Mouse (Mus musculus) frontal cortex, postnatal 10 days (tissue): ENCODE data around the gene Rbl2.

Source experiments
- DNase-seq, 2 experiments: peaks; one replicate each; pipeline ENCODE4 v3.0.0; 2022; ENCODE audit warnings: low spot score in 2 of 2, mixed read lengths in 1 of 2

The Rbl2 gene

DNA sequence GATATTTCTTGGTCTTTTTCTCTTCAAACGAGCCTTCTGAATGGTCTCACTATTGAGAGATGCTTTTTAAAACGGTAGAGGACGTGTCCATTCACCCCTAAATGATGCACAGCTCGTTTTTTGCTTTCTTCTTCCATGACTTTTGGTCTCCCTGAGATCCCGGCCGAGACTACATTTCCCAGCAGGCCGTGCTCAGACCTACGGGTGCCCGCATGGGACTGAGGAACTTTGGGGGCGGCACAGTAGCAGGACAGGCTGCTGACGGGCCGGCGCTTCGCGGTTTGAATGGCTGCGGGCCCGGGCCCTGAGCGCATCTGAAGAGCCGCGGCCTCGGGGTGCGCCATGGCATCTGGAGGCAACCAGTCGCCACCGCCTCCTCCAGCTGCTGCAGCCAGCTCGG is at the start of gene Rbl2:
Rbl2 (plus strand) TSS at position 224 of the 400 bp plus-strand sequence.
- DNase-seq, result peak; percentile 93 to 94

DNA sequence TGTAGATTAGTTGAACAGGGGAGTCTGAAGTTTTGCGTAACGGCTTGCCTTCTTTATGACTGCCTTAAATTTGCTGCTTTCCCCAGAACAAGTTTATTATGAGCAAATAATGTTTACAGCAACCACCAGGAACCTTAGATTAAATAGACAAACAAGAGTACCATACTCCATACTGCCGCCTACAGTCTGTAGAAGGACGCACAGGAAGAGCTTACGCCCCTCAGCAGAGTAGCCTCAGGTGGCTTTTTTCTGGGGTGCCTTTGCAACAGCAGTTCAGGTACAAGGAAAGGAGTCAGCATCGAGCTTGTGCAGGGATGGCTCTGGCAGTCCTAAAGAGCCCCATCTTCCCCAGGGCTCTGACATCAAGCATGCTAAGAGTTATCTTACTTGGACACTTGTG is 35.4 kb upstream of the Rbl2 start:
- no peak for DNase-seq

- DNase-seq, result no peak
Measured at GRCm38 (mm10) chr8:91036905-91037304, 33.0 kb upstream of the Rbl2 start.

- DNase-seq, result no peak
Measured at GRCm38 (mm10) chr8:91038637-91039036, 31.2 kb upstream of the Rbl2 start.

GRCm38 (mm10) chr8:91046370-91046769 is 23.5 kb upstream of the Rbl2 start:
- no peak for DNase-seq

DNA sequence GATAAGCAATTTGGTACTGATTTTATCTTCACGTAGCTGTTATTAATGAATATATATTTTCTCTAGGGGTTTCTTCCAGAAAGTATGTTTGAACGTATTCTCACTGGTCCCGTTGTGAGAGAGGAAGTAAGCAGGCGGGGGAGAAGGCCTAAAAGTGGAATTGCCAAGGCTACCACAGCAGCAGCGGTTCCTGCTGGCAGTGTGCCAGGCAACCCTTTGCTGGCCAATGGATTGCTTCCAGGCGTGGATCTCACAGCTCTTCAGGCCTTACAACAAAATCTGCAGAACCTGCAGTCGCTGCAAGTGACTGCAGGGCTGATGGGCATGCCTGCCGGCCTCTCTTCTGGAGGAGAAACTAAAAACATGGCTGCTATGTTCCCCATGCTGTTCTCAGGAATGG is 18.8 kb upstream of the Rbl2 start:
- peak; percentile 34 to 73 for DNase-seq

DNA sequence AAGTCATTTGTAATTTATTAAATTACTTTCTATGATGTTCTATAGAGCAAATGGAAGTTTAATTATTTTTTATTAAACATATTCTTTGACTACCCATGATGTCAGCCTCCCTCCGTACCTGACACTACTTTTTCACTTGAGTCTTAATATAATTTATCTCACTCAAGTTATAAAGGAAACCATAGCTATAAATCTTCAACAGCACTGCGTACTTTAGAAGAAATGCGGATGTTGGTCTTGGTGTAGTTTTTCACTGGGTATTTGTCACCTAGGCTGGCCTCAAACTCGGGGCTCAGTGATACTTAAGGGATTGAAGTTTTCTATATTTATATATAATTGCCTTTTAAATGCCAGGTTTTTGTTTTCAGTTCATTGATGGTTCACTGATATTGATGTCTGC is 15.4 kb upstream of the Rbl2 start:
- DNase-seq, result no peak

DNA sequence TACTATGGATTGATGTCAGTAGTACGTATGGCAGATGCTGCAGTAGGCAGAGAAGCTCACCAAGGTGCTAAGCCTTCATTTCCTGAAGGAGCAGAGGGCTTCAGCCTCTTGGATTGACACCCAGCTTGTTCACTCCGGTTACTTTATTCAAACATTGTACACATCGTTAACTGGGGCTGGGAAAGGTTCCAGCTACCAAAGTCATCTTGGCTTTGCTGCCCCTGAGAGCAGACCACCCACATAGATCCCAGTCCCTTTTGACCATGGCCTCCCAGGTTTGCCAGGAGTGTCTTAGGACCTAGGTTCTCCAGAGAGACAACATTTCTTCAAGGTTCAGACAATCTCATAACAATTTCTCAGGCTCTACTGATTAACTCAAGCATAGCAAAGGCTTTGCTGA is 13.0 kb upstream of the Rbl2 start:
- DNase-seq, result no peak

DNA sequence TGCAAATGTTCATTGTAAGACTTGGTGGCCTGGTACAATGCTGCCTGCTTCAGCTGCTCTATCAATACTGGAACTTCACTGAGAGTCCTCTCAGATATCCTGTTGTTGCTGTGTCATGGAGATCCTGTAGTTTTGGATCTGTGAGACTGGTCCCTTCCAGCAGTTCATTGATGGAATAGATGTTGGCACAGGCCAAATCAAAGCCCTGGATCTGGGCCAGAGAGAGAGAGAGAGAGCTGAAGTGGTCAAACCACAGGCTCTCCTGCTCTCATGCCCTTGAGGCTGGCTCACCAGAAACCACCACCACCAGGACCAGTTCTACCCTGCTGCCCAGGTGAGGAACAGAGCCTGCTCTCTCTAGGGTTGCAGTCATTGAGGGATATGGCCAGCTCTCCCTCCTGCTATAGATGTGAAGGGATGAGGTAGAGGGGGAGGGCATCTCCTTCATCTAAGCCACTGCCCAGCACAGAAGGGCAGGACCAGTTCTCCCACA is 10.7 kb upstream of the Rbl2 start:
- no peak for DNase-seq

DNA sequence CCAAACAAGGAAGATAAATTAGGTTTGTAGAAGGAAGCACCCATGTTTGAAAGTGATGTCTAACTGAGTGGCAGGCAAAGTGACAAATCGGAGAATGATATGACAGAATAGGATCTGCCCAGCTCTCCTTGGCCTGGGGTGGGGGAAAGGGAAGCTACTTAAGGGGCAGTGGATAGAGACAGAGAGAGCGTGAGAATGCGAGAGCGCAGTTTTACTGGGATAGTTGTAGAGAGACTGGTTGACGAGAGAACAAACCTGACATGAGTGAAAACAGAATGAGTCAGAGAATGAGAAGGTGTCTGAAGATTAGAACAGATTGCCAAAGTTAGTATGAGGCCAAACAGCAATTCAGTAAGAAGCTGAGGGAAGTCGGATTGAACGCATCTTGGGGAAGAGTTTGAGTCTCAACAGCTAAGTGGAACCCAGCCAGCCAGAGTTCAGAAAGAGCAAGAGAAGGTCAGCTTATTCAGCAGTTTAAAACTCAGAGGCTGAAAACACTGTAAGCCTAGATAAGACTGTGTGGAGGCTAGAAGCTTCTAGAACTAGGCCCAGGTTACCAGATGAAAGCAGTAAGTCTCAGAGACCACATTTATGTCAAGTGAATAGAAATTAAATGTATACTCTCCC is 9.9 kb upstream of the Rbl2 start:
- no peak for DNase-seq

DNA sequence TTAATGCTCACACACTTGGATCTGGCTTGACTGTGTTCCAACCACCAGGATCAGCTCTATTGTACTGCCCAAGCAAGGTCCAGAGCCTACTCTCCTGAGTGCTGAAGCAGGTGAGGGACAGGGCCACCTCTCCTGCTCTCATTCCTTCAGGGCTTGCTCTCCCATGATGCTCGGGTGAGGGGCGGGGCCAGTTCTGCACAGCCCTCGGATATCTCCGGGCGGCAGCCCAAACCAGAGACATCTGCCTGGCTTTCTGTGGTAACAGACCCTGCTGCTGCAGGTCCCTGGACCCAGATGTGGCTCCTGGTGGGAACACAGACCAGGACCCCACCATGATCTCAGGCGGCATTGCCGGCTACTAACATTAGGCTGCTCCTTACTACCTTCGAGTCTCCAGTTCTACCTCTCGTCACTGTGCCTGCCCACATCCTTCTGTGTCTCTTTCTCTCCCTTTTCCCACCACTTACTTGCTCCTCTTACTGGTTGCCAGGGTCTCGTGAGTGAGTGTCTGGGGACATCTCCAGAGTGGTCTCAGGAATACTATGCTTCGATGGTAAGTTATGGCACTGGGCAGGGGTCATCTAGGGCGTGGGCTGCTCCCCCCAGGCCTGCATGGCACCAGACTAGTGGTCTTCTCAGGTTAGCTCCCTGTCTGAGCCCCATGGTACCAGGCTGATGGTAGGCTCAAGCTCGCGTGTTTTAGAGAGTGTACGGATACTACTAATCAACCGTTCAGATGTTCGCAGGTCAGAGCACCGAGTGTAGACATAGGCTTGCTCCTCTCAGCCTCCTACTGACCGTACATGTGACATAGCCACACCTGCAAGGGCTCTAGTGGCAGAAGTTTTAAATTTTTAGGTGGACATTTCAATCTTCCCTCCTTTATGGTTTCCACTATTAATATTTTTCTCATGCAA is 9.0 kb upstream of the Rbl2 start:
- DNase-seq, result no peak

GRCm38 (mm10) chr8:91065179-91065578 is 4.7 kb upstream of the Rbl2 start:
- no peak for DNase-seq

DNA sequence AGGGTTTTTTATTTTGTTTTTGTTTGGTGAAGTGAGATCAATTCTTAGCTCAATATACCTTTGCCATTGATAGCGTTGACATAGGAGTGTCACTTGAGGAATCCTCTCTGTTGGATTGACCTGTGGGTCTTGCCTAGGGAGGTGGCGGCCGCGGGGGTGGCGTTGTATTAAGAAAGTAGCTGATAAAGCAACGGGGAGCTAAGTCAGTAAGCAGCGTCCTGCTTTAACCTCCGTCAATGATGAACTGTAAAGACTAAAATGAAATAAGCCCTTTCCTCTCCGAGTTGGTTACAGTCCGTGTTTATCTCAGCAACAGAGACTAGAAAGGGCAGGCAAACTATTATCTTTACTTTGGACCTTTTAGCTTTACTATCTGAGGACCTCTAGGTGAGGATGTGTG is 450 bp upstream of the Rbl2 start:
- DNase-seq, result no peak

GRCm38 (mm10) chr8:91070275-91070859 is 510 bp downstream of the Rbl2 start:
- peak; percentile 63 to 68 for DNase-seq

DNA sequence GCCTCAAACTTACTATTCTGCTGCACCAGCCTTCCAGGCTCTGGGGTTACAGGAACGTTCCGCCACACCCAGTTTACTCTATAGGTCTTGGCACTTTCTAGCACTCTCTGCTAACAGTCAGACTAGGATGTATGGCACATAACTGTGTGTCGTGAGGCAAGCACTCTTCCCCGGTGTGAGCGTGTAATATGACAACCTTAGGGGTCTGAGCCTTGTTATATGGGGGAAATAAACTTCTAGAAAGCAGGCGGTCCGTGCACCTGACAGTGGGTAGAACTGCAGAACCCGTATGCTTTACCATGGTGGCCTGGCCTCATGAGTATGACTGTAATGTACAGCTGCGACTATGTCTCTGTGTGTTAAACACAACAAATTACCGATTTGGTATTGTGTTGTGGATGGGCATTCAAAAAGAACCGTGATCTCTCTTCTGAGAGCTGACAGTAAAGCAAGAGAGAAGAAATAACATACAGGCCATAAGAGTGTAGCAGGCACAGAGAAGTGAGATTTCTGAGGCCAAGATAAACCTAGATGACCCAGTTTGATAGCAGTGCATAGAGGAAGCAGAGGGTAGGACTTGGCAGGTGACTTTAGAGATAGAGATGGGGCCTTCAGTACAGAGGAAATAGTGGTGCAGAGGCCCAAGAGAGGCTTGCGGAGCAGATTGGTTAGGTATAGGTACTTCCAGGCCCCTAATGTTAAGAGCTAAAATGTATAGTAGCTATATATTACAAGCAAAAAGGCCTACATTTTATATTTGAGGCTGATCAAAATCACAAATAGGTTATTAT is 7.4 kb downstream of the Rbl2 start:
- no peak for DNase-seq

GRCm38 (mm10) chr8:91079678-91080077 is 9.8 kb downstream of the Rbl2 start:
- no peak for DNase-seq

DNA sequence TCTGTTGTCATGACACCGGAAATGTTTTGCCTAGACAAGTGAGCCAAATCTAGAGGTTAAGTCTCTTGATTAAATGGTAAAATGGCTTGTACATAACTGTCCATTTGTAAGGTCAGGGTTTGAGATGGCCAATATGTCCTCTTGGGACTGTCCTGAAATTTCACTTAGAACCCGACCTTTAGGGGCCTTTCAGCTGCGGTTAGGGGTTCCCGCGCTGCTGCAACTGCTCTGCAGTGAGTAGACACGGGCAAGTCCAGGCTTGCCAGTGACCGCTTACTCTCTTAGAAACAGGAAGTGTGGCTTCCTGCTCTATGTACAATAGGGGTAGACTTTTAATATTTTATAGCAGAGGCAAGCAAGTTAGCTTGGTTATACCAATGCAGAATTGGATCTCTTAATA is 12.1 kb downstream of the Rbl2 start:
- DNase-seq, result no peak

DNA sequence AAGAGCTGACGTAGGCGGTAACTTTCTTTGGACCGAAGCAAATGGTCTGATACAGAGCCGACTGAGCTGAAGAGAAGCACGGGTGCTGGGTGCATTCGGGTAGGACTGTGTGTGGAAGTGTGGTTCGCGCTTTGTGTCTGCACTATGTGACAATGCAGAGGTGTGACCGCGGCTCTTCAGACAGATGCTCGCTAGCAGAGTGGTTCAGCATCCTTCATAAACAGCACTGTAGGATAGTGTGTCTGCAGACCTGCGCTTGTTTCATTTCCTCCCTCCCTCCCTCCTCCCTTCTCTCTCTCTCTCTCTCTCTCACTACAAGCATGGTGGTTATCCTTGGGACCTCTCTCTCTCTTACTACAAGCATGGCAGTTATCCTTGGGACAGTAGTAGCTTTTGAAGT is 12.6 kb downstream of the Rbl2 start:
- DNase-seq, result no peak

- no peak for DNase-seq
Measured at GRCm38 (mm10) chr8:91088452-91088851, 18.6 kb downstream of the Rbl2 start.

- DNase-seq, result no peak
Measured at GRCm38 (mm10) chr8:91089601-91090000, 19.7 kb downstream of the Rbl2 start.

DNA sequence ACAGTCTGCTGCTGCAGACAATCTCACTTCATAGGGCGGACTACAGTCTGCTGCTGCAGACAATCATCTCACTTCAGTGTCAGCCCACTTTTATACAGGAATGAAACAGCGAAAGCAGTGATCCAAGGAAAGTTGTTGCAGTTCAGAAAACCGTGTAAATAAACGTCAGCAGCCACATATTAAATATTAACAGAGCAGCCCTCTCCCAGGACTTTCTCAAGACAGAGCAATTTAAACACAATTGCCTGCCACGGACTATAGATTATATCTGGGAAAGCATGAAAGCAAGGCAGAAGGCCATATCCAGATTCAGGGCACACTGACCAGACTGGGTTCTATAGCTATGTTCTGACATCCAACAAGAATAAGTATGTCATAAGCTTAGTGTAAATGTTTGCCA is 24.3 kb downstream of the Rbl2 start:
- no peak for DNase-seq

DNA sequence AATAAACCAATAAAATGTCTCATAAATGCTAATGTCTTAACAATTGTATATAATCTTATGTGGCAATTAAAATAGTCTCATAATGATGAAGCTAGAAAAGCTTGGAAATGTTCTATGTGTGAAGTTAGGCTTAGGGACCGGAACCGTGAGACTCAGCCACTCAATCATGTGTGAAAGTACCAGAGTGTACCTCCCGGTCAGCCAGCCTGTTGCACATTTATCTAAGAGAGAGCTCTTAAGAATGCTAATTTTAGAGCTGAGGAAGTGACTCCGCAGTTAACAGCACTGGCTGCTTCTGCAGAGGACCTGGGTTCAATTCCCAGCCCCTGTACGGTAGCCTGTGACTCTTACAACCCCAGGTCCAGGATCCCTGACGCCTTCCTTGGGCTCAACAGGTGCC is 28.2 kb downstream of the Rbl2 start:
- no peak for DNase-seq
